Mouse (Mus musculus) left cerebral cortex, adult 2 months (tissue): ENCODE measurements at regions not wholly inside any gene's neighbourhood (a gene's known extent, or its start where the extent isn't known, plus 50 kb on each side); places are given as distances from the start of the nearest gene placed in this dataset.

ENCODE experiments used
- DNase-seq, 2 experiments: peaks; one replicate each; pipeline ENCODE4 v3.0.0; 2021 to 2022; ENCODE audit warnings: low spot score in 2 of 2, mixed read lengths in 1 of 2; ENCODE audit errors: extremely low spot score in 1 of 2
- H3K27ac ChIP-seq: fragments of 200-600 bp; 2 replicates; pipeline ENCODE4 v1.8.1; 2022
- H3K4me3 ChIP-seq: fragments of 200-600 bp; 2 replicates; pipeline ENCODE4 v1.8.1; 2022
- CTCF ChIP-seq: fragments of 200-600 bp; IDR thresholded peaks from 2 replicates; pipeline ENCODE4 v1.8.1; 2022; ENCODE audit warnings: antibody characterized with exemption, mild to moderate bottlenecking, moderate library complexity
- intact Hi-C: fragments of 180-260 bp; cut with DNase I; formaldehyde crosslinking; loops from one replicate; pipeline ENCODE4 v1.15.1; 2025

DNA sequence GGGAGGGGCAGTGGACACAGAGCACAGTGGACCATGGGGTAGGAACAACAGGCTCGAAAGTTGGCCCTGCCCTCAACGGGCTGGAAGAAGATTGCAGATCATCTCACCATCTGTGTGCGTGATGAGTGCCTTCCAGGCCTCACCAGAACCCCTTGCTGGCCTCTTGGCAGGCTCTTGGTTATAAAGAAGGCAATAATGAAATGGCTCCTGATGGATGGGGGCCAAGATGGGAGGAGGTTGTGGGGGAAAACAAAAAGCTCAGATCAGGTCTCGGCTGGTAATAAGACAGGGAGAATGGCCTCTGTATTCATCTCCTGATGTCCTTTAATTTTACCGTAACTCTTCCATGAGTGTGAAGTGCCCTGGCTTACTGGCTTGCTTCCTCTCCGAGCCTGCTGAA, 189.1 kb downstream of the Dyrk2 start:
- no peak overlapping the region for H3K27ac ChIP-seq
- TF ChIP-seq CTCF = no peak
- H3K4me3 ChIP-seq = no peak overlapping the region
- intact Hi-C loops = no loop called here
- no peak for DNase-seq

DNA sequence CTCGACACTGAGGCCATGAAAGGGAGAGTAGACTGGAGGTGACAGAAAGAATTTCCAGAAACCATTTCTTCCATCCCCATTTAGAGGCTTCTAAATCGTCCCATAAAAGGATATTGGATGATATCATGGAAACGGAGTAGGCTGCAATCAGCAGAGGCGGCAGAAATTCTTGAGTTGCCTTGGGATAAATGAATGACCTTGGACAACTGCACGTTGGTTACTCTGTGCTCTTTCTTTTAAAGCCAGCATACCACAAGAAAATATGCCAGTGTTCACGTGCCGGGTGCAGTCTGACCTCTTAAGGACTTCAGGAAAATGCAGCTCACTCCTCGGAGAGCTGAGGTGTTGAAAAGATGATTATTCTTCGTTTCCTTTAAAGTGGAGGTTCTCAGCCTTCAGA, 186.7 kb downstream of the Dyrk2 start:
- DNase-seq = no peak
- intact Hi-C loops = no loop called here
- no peak overlapping the region for H3K4me3 ChIP-seq
- TF ChIP-seq CTCF = no peak
- no peak overlapping the region for H3K27ac ChIP-seq

DNA sequence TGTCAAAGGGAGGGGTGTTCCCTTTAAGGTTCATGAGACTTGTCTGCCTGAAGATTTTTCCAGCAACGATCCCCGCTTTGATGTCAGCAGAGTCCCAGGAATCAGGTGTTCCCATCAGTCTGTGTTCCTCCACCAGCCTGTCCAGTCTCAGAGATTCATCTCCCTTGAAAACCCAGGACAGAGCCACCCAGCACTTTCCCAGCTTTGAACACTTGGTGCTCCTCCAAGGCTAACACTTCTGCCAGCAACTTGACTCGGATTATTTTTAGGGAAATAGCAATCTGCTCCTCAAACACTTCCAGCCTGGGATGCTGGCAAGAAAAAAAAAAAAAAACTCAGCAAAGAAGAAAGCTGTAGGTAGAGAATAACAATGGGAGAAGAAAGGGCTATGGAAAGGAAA, 170.7 kb downstream of the Dyrk2 start:
- DNase-seq = peak in 1 of 2 experiments; percentile 23
- H3K27ac ChIP-seq = no peak overlapping the region
- TF ChIP-seq CTCF = no peak
- intact Hi-C loops = no loop called here
- H3K4me3 ChIP-seq = no peak overlapping the region

DNA sequence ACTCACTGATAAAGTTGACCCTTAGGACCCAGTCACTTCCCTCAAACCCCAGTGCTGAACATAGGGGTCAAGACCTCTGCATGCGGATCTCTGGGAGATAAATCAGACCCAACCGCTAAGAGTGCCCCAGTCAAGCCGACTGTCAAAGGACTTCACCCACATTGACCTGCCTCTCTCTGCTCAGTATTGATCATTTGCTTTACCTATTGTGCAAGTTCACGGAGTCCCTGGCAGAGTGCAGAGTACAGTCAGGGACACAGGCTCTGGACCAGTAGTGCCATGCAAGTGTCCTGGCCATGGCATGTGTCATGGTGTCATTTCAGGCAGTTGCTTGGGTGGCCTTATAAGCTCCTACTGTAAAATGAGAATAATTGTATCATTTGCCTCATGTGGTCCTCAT, 169.9 kb downstream of the Dyrk2 start:
- TF ChIP-seq CTCF = no peak
- no peak for DNase-seq
- H3K27ac ChIP-seq = no peak overlapping the region
- intact Hi-C loops = no loop called here
- H3K4me3 ChIP-seq = no peak overlapping the region

DNA sequence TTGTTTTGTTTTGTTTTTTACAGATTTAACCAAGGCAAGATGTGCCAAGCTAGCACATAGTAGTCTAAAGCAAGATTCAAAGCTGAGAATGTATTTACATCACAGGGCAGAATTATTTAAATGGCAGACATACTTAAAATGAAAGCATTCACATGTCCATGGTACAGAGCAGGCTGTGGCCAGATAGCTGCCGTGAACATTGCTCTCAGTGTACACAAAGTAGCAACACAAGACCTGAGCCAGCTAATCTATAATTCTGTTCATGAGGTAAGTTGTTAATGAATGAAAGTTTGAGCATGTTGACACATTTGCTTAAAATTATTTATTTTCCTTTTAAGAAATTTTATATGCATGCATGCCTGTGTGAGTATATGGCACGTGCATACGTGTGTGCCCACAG, 164.0 kb downstream of the Dyrk2 start:
- no peak for TF ChIP-seq CTCF
- DNase-seq = no peak

DNA sequence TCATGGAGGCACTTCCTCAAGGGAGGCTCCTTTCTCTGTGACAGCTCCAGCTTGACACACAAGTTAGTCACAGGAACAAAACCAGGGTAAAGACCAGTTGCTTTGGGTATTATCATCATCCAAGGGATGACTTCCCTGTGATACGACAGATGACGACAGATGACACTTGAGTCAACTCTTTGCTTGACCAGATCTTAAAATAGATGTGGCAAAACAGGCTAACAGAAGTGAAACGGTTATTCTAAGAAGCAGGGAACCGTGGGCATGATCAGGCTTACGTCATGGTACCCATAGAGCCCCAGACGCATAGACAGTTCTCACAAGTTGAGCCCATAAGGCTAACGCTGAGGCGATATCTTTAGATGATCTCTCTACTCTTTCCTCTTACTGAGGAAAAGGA, 160.3 kb downstream of the Dyrk2 start:
- intact Hi-C loops = loop anchor here (5.0 kb wide), 1 partner anchor 67 kb away; no protein-coding TSS in a partner anchor

More for the DNA sequence above, 164.0 kb downstream of the Dyrk2 start:
- Histone ChIP-seq H3K27ac (no peak overlapping the region), H3K4me3 (no peak overlapping the region)
- intact Hi-C loops = no loop called here

DNA sequence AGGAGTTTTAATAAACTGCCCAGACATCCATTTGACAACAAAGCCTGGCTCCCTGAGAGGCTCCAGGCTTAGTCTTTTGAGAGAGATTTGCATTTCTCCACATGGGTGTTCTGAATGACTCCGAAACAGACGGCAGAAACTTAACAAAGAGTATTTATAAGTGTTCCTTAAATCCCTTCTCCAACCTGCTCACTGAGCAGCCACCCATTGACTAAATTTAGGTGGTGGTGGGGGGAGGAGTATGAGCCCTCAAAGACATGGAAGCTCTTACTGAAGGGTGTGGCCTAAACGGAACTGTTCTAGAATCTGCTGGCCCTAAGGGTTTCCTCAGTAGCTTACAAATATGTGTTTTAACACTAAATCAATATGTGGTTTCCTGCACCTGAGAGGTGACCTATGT, 158.5 kb downstream of the Dyrk2 start:
- TF ChIP-seq CTCF = no peak
- intact Hi-C loops = loop anchor here (5.0 kb wide), 1 partner anchor 69 kb away; no protein-coding TSS in a partner anchor
- DNase-seq = no peak

More for the DNA sequence above, 160.3 kb downstream of the Dyrk2 start:
- Histone ChIP-seq H3K4me3 (no peak overlapping the region), H3K27ac (no peak overlapping the region)
- no peak for TF ChIP-seq CTCF
- DNase-seq = no peak

DNA sequence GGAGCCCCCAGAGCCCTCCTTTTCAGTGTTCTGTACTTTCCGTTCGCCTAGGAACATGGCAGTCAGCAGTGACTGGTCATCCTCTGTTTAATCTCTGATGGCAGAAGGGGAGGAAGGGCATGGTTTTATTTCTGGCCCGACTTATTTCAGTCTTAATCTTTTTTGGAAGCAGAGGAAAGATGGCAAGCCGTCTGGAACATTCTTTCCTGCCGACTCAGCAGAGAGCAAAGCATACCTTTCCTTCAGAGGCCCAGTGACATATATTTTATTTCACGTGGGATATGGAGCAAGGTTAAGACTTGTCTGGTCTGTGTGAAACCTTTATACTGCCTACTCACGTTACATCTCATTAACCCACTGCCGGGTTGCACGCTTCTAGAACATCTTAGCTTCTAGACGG, 158.1 kb downstream of the Dyrk2 start:
- intact Hi-C loops = loop anchor here (5.0 kb wide), 1 partner anchor 70 kb away; no protein-coding TSS in a partner anchor
- H3K27ac ChIP-seq = no peak overlapping the region
- no peak overlapping the region for H3K4me3 ChIP-seq
- TF ChIP-seq CTCF = no peak
- no peak for DNase-seq

More for the DNA sequence above, 158.5 kb downstream of the Dyrk2 start:
- Histone ChIP-seq H3K27ac (no peak overlapping the region), H3K4me3 (no peak overlapping the region)

DNA sequence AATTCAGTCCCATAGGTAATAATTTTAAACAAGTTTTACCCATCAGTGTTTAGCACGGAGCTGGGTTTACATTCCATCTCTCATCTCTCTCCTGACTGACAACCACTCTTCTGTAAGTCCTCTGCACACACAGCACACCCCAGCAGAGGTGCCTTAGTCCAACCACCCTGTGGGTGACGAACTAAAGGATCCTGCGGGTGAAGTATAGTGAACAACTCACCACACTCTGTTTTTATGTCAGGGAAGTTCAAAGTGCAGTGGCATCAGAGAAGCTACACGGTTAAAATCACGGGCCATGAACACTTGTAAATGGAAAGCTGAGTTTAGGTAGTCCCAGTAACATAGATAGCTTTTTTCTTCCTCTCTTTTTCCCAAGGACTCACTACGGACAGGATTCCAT, 157.1 kb downstream of the Dyrk2 start:
- no peak for TF ChIP-seq CTCF
- DNase-seq = no peak
- intact Hi-C loops = loop anchor here (5.0 kb wide), 1 partner anchor 71 kb away; no protein-coding TSS in a partner anchor
- Histone ChIP-seq H3K4me3 (no peak overlapping the region), H3K27ac (no peak overlapping the region)

DNA sequence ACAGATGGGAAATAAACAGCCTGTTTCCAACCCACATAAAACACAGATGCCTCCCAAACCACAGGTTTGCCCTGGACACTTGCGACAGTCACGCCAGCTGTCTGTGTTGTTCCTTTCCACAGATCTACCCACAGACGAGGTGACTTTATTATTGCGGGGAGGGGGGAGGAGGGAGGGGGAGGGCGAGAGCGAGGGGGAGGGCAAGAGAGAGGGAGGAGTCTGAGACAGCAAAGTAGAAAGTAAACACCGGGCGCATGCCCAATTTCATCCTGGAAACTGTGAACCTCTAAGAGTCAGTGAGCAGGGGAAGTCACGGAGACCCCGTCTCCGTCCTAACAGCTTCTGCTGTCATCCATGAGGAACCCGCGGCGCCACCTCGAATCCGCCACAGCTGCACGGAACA, 155.8 kb downstream of the Dyrk2 start:
- TF ChIP-seq CTCF = no peak
- intact Hi-C loops = loop anchor here (5.0 kb wide), 1 partner anchor 72 kb away; no protein-coding TSS in a partner anchor
- H3K4me3 ChIP-seq = no peak overlapping the region
- DNase-seq = peak in 1 of 2 experiments; percentile 13
- no peak overlapping the region for H3K27ac ChIP-seq

DNA sequence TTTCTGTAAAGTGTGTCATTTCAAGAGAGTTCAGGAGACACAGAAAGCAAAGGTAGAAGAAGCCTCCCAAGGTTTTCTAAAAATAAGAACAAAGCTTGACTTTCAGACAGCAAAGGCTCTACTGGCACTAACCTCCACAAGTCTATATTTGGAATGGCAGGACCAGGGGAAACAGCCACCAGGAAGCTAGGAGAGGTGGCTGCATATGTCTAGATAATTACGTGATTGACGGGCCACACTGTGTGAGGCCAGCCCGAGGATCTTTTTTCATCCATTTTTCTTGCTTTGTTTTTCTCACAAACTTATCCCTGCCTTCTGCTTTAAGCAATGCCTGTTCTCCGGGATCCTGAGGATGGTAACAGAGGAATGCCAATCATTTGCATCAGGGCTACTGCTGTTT, 155.4 kb downstream of the Dyrk2 start:
- no peak overlapping the region for H3K27ac ChIP-seq
- DNase-seq = no peak
- intact Hi-C loops = loop anchor here (5.0 kb wide), 1 partner anchor 72 kb away; no protein-coding TSS in a partner anchor
- TF ChIP-seq CTCF = no peak
- H3K4me3 ChIP-seq = no peak overlapping the region

DNA sequence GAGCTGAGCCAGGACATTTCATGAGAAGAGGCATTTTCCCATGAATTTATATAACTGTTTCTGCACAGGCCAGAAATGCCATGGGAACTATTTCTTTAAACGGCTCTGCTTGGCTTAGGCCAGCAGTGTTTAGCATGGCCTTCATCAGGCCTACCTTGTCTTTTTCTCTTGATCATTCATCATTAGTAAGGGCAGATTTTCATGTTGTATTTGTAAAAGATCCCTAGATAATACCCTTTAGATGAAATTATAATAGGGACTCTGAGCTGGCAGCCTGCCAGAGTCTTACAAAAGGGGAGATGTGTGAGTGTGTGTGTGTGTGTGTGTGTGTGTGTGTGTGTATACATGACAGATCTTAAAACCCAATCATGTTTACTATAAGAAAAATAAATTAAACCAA, 149.4 kb downstream of the Dyrk2 start:
- TF ChIP-seq CTCF = no peak
- no peak for DNase-seq
- H3K27ac ChIP-seq = no peak overlapping the region
- intact Hi-C loops = no loop called here
- no peak overlapping the region for H3K4me3 ChIP-seq

DNA sequence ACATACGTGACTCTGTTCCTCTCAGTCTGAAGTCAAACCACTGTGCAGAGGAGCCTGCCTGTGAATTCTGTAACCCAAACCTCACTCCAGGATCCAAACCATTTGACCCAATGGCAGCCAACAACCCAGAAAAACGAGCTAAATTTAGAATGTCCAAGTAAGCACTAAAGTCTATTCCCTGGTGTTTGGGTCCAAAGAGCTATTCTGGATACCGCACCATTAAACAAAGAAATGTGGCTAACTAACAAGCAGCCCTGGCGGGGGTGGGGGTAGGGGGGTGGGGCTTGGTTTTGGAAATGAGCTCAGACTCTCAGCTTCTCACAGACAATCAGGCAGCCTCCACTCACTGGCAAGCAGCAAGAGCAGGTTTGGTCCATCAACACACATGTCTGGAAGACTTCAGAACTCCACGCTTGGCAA, 147.9 kb downstream of the Dyrk2 start:
- Histone ChIP-seq H3K27ac (no peak overlapping the region), H3K4me3 (no peak overlapping the region)
- no peak for DNase-seq
- TF ChIP-seq CTCF = no peak
- intact Hi-C loops = no loop called here
